Mouse (Mus musculus) midbrain, embryonic 10.5 days (tissue): ENCODE measurements around the gene Galntl6. TPM values are rescaled to one million over a fixed set of nuclear protein-coding genes. Genes with fewer than 3 reads are reported as not detected.

Source experiments
- DNase-seq: peaks from one replicate; pipeline ENCODE4 v3.0.0-alpha.2; 2017; ENCODE audit warnings: low spot score
- H3K27ac ChIP-seq: fragments of 300-500 bp; sonication (generic); replicated peaks from 2 replicates; pipeline ENCODE4 v1.5.1; 2016; ENCODE audit warnings: mild to moderate bottlenecking
- H3K27me3 ChIP-seq: fragments of 300-500 bp; sonication (generic); 2 replicates; pipeline ENCODE4 v1.6.1; 2016; ENCODE audit warnings: low read depth, mild to moderate bottlenecking; ENCODE audit not compliant: poor library complexity, severe bottlenecking
- H3K36me3 ChIP-seq: fragments of 300-500 bp; sonication (generic); 2 replicates; pipeline ENCODE4 v1.6.1; 2016; ENCODE audit warnings: mild to moderate bottlenecking, moderate library complexity
- H3K4me1 ChIP-seq: fragments of 300-500 bp; sonication (generic); 2 replicates; pipeline ENCODE4 v1.6.1; 2016
- H3K4me3 ChIP-seq: fragments of 300-500 bp; sonication (generic); 2 replicates; pipeline ENCODE4 v1.5.1; 2016; ENCODE audit warnings: mild to moderate bottlenecking, moderate library complexity
- H3K9me3 ChIP-seq: fragments of 300-500 bp; sonication (generic); replicated peaks from 2 replicates; pipeline ENCODE4 v1.6.1; 2016; ENCODE audit warnings: mild to moderate bottlenecking
- WGBS: fragments of 180-500 bp; shearing (Covaris S2); methylation state at CpG from one replicate; pipeline ENCODE4 v1.1.7; 2016; 5-methylcytosine and 5-hydroxymethylcytosine counted together
- polyA plus RNA-seq: library from polyadenylated mRNA; unstranded; fragments of >200 nt; fragmentation: Nextera tagmentation; extraction: Ambion mirVana; gene quantifications from 2 replicates; pipeline ENCODE4 v1.2.1, GENCODE M21; 2016

Gene Galntl6
- polyA plus RNA-seq, 1 experiment from 2014 or later: 0.37 TPM

- H3K27ac ChIP-seq: no peak overlapping the region
- H3K4me3 ChIP-seq: no peak overlapping the region
- DNase-seq: no peak
- peaks cover 9% of the 10 kb centered on the region for H3K4me1 ChIP-seq
- H3K9me3 ChIP-seq: no peaks in the 10 kb centered on the region
- H3K27me3 ChIP-seq: no peaks in the 10 kb centered on the region
- no peaks in the 10 kb centered on the region for H3K36me3 ChIP-seq
Measured at GRCm38 (mm10) chr8:57757476-57757875, 1155.0 kb downstream of the Galntl6 start.

- H3K4me3 ChIP-seq: no peak overlapping the region
- WGBS: 72% methylated on average over 6 of the region's 6 CpGs
- H3K4me1 ChIP-seq: peaks cover 9% of the 10 kb centered on the region
- no peaks in the 10 kb centered on the region for H3K36me3 ChIP-seq
- no peak for DNase-seq
- H3K9me3 ChIP-seq: no peaks in the 10 kb centered on the region
- H3K27me3 ChIP-seq: no peaks in the 10 kb centered on the region
- H3K27ac ChIP-seq: no peak overlapping the region
Measured at GRCm38 (mm10) chr8:57754066-57754465, 1158.4 kb downstream of the Galntl6 start.

- WGBS: 90% methylated on average over 12 of the region's 12 CpGs
- no peaks in the 10 kb centered on the region for H3K9me3 ChIP-seq
- no peak overlapping the region for H3K4me3 ChIP-seq
- no peaks in the 10 kb centered on the region for H3K36me3 ChIP-seq
- no peak for DNase-seq
- H3K4me1 ChIP-seq: no peaks in the 10 kb centered on the region
- no peak overlapping the region for H3K27ac ChIP-seq
- no peaks in the 10 kb centered on the region for H3K27me3 ChIP-seq
Measured at GRCm38 (mm10) chr8:57743636-57744035, 1168.8 kb downstream of the Galntl6 start.

- 63% methylated on average over 6 of the region's 6 CpGs for WGBS
- H3K4me1 ChIP-seq: no peaks in the 10 kb centered on the region
- no peaks in the 10 kb centered on the region for H3K9me3 ChIP-seq
- no peaks in the 10 kb centered on the region for H3K36me3 ChIP-seq
- no peak overlapping the region for H3K4me3 ChIP-seq
- no peaks in the 10 kb centered on the region for H3K27me3 ChIP-seq
- no peak for DNase-seq
- no peak overlapping the region for H3K27ac ChIP-seq
Measured at GRCm38 (mm10) chr8:57741983-57742382, 1170.5 kb downstream of the Galntl6 start.

- Histone ChIP-seq H3K27ac (no peak overlapping the region), H3K4me1 (no peaks in the 10 kb centered on the region), H3K9me3 (no peaks in the 10 kb centered on the region), H3K4me3 (no peak overlapping the region), H3K27me3 (no peaks in the 10 kb centered on the region), H3K36me3 (no peaks in the 10 kb centered on the region)
- WGBS: 68% methylated on average over 8 of the region's 8 CpGs
- DNase-seq: no peak
Measured at GRCm38 (mm10) chr8:57741309-57741708, 1171.1 kb downstream of the Galntl6 start.

- H3K27me3 ChIP-seq: no peaks in the 10 kb centered on the region
- DNase-seq: no peak
- H3K9me3 ChIP-seq: no peaks in the 10 kb centered on the region
- no peak overlapping the region for H3K4me3 ChIP-seq
- H3K4me1 ChIP-seq: peaks cover 16% of the 10 kb centered on the region
- H3K27ac ChIP-seq: no peak overlapping the region
- 90% methylated on average over 4 of the region's 4 CpGs for WGBS
- no peaks in the 10 kb centered on the region for H3K36me3 ChIP-seq
Measured at GRCm38 (mm10) chr8:57737281-57737680, 1175.2 kb downstream of the Galntl6 start.

DNA sequence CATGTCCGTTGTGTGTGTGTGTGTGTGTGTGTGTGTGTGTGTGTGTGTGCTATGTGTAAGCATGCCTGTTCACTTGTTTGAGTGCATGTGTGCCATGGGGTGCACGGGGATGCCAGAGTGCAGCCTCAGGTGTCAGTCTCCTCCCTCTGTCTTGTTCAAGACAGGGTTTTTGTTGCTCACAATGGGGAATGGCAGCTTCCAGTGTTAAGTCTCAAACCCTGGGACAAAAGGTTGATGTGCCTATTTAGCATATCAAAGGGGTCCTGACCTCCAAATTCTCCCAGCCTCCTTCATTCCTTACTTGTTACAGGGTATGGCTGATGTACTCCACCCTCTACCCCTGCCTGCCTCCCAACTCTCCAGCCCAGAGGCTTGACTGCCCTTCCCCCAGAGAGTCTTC is 1179.6 kb downstream of the Galntl6 start:
- 14% methylated on average over 2 of the region's 2 CpGs for WGBS
- H3K36me3 ChIP-seq: no peaks in the 10 kb centered on the region
- DNase-seq: peak; percentile 55
- H3K4me1 ChIP-seq: peaks cover 20% of the 10 kb centered on the region
- H3K9me3 ChIP-seq: no peaks in the 10 kb centered on the region
- no peaks in the 10 kb centered on the region for H3K27me3 ChIP-seq
- H3K4me3 ChIP-seq: no peak overlapping the region
- H3K27ac ChIP-seq: 0 out of 2 replicates have a peak overlapping the region, but pooled peaks have one; percentile 38

DNA sequence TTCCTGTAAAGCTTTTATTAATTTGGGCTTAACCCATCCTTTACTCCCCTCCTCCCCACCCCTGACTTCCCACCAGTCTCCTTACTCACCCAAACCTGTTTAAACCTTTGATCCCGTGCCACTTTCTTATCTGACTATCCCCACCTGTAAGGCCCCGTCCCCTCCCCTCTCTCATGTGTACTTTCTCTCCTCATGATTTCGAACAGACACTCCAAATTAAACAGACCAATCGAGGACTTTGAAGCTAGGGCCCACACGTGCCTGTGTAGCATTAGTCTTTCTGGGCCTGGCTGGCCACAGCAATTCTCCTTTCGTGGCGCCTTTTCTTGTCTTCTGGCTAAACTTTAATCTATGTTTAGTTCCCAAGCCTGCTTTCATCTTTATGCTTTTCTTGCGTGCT is 1180.8 kb downstream of the Galntl6 start:
- Histone ChIP-seq H3K27me3 (no peaks in the 10 kb centered on the region), H3K4me1 (peaks cover 20% of the 10 kb centered on the region), H3K4me3 (no peak overlapping the region), H3K9me3 (no peaks in the 10 kb centered on the region), H3K27ac (no peak overlapping the region), H3K36me3 (no peaks in the 10 kb centered on the region)
- DNase-seq: no peak
- 87% methylated on average over 8 of the region's 8 CpGs for WGBS

GRCm38 (mm10) chr8:57728276-57728675 is 1184.2 kb downstream of the Galntl6 start:
- Histone ChIP-seq H3K27ac (no peak overlapping the region), H3K4me1 (peaks cover 13% of the 10 kb centered on the region)
- 83% methylated on average over 2 of the region's 2 CpGs for WGBS

DNA sequence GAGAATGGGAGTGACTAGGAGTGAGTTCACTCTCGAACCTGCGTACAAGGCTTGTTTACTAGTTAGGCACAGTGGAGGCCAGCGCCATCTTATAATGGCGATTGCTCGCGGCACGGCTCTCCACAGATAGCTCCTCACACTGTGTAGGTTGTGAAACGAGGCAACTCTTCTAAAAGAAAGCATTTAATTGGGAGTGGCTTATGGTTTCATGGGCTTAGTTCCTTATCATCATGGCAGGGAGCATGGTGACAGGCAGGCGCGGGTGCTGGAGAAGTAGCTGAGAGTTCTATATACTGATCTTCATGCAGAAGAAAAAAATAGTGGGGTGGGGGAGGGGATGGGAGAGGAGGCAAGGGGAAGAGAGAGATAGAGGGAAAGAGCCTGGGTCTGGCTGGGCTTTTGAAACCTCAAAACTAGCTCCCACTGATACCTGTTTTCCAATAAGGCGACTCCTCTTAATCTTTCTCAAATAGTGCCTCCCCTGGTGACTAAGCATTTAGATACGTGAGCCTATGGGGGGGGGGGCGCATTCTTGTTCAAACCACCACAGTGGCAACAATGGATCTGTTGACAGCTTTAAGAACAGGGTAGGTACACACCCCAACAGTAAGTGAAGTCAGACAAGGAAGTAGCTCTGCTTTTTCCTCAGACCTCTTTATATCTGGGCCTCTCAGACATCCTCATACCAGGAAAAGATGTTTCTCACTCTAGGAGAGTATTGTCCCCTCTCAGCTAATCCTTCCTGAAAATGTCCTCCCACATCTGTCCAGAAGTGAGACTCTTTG is 1187.4 kb downstream of the Galntl6 start:
- Histone ChIP-seq H3K4me3 (no peak overlapping the region), H3K9me3 (no peaks in the 10 kb centered on the region), H3K4me1 (no peaks in the 10 kb centered on the region), H3K27me3 (no peaks in the 10 kb centered on the region), H3K36me3 (no peaks in the 10 kb centered on the region), H3K27ac (no peak overlapping the region)
- WGBS: 95% methylated on average over 13 of the region's 13 CpGs
- DNase-seq: no peak

More at GRCm38 (mm10) chr8:57728276-57728675, 1184.2 kb downstream of the Galntl6 start:
- Histone ChIP-seq H3K4me3 (no peak overlapping the region), H3K36me3 (no peaks in the 10 kb centered on the region), H3K27me3 (no peaks in the 10 kb centered on the region), H3K9me3 (no peaks in the 10 kb centered on the region)
- no peak for DNase-seq

Other genes starting within 250 kb of the Galntl6 start
- gene BC030500, start 885 bp downstream of the Galntl6 start, polyA plus RNA-seq: 0.56 and 1.4 TPM in 2 replicates